Mouse (Mus musculus): ENCODE data around the gene Rgs18. TPM values are rescaled to one million over a fixed set of nuclear protein-coding genes. Genes with fewer than 3 reads are reported as not detected.

Gene Rgs18
- 0.40 TPM for polyA plus RNA-seq (2014; fragmentation: Illumina TruSeq; extraction: RNeasy Lipid Tissue Mini Kit (QIAGEN cat#74804); ENCODE audit: low read depth, low replicate concordance)

GRCm38 (mm10) chr1:144775331-144775730 is at the start of gene Rgs18:
TSS of gene Rgs18 (minus strand) at chr1:144775435.

Other genes starting within 250 kb of the Rgs18 start
- gene Rgs21, start 207.8 kb downstream of the Rgs18 start, polyA plus RNA-seq (2014; fragmentation: Illumina TruSeq; extraction: RNeasy Lipid Tissue Mini Kit (QIAGEN cat#74804); ENCODE audit: low read depth, low replicate concordance) = not detected

Measured in kidney, adult 10 weeks (tissue).